Mouse (Mus musculus): ENCODE results near the gene Ier5l. TPM values are rescaled to one million over a fixed set of nuclear protein-coding genes. Genes with fewer than 3 reads are reported as not detected.

The Ier5l gene
- polyA plus RNA-seq, 1 experiment from 2014 or later: 2.1 TPM

GRCm38 (mm10) chr2:30495000-30495908 is 21.2 kb upstream of the Ier5l start:
- peak overlapping the region; percentile 15 for H3K4me3 ChIP-seq (ENCODE audit: low read depth, low read length)

GRCm38 (mm10) chr2:30490384-30490783 is 16.4 kb upstream of the Ier5l start:
- Histone ChIP-seq H3K9me3 (ENCODE audit: control insufficient read depth, low read length) (no peaks in the 10 kb centered on the region), H3K4me3 (ENCODE audit: low read depth, low read length) (no peak overlapping the region), H3K36me3 (ENCODE audit: control insufficient read depth, insufficient read depth, low read length) (no peaks in the 10 kb centered on the region), H3K4me2 (ENCODE audit: low read length) (no peak overlapping the region), H3K9ac (ENCODE audit: low read length) (no peak overlapping the region), H3K27ac (ENCODE audit: low read depth) (no peak overlapping the region), H3K4me1 (replicated peaks; ENCODE audit: control insufficient read depth, insufficient read depth, low read length) (no peaks in the 10 kb centered on the region), H3K27me3 (replicated peaks; ENCODE audit: control insufficient read depth, insufficient read depth, low read length) (no peaks in the 10 kb centered on the region)
- DNase-seq (ENCODE audit: low spot score) (no peak), ATAC-seq (replicated peaks; ENCODE audit: low FRiP score, low TSS enrichment, low read depth) (no peak)
- 76% methylated on average over 2 of the region's 2 CpGs for WGBS

More at GRCm38 (mm10) chr2:30495000-30495908, 21.2 kb upstream of the Ier5l start:
- Histone ChIP-seq H3K4me2 (ENCODE audit: low read length) (peak overlapping the region; percentile 55), H3K9me3 (ENCODE audit: control insufficient read depth, low read length) (no peaks in the 10 kb centered on the region), H3K4me1 (replicated peaks; ENCODE audit: control insufficient read depth, insufficient read depth, low read length) (peaks cover 6% of the 10 kb centered on the region), H3K9ac (ENCODE audit: low read length) (no peak overlapping the region), H3K27ac (ENCODE audit: low read depth) (no peak overlapping the region), H3K36me3 (ENCODE audit: control insufficient read depth, insufficient read depth, low read length) (no peaks in the 10 kb centered on the region), H3K27me3 (replicated peaks; ENCODE audit: control insufficient read depth, insufficient read depth, low read length) (no peaks in the 10 kb centered on the region)
- DNase-seq (ENCODE audit: low spot score) (no peak), ATAC-seq (replicated peaks; ENCODE audit: low FRiP score, low TSS enrichment, low read depth) (peak; percentile 5; the same call in 1 of the 2 replicates)
- 78% methylated on average over 8 of the region's 8 CpGs for WGBS

GRCm38 (mm10) chr2:30487597-30487996 is 13.6 kb upstream of the Ier5l start:
- Histone ChIP-seq H3K27me3 (replicated peaks; ENCODE audit: control insufficient read depth, insufficient read depth, low read length) (no peaks in the 10 kb centered on the region), H3K4me3 (ENCODE audit: low read depth, low read length) (no peak overlapping the region), H3K4me1 (replicated peaks; ENCODE audit: control insufficient read depth, insufficient read depth, low read length) (no peaks in the 10 kb centered on the region), H3K36me3 (ENCODE audit: control insufficient read depth, insufficient read depth, low read length) (no peaks in the 10 kb centered on the region), H3K27ac (ENCODE audit: low read depth) (no peak overlapping the region), H3K9me3 (ENCODE audit: control insufficient read depth, low read length) (no peaks in the 10 kb centered on the region), H3K9ac (ENCODE audit: low read length) (no peak overlapping the region), H3K4me2 (ENCODE audit: low read length) (no peak overlapping the region)
- no peak for ATAC-seq (replicated peaks; ENCODE audit: low FRiP score, low TSS enrichment, low read depth)
- 30% methylated on average over 7 of the region's 7 CpGs for WGBS
- no peak for DNase-seq (ENCODE audit: low spot score)

GRCm38 (mm10) chr2:30478526-30478925 is 4.5 kb upstream of the Ier5l start:
- H3K36me3 ChIP-seq (ENCODE audit: control insufficient read depth, insufficient read depth, low read length): no peaks in the 10 kb centered on the region
- ATAC-seq (replicated peaks; ENCODE audit: low FRiP score, low TSS enrichment, low read depth) (no peak), DNase-seq (ENCODE audit: low spot score) (no peak)
- H3K27me3 ChIP-seq (replicated peaks; ENCODE audit: control insufficient read depth, insufficient read depth, low read length): no peaks in the 10 kb centered on the region
- no peaks in the 10 kb centered on the region for H3K9me3 ChIP-seq (ENCODE audit: control insufficient read depth, low read length)
- no peak overlapping the region for H3K9ac ChIP-seq (ENCODE audit: low read length)
- 76% methylated on average over 1 of the region's 1 CpGs for WGBS
- no peak overlapping the region for H3K4me3 ChIP-seq (ENCODE audit: low read depth, low read length)
- H3K4me2 ChIP-seq (ENCODE audit: low read length): no peak overlapping the region
- peaks cover 5% of the 10 kb centered on the region; the same call in 1 of the 2 replicates for H3K4me1 ChIP-seq (replicated peaks; ENCODE audit: control insufficient read depth, insufficient read depth, low read length)
- no peak overlapping the region for H3K27ac ChIP-seq (ENCODE audit: low read depth)

- no peak overlapping the region for H3K27ac ChIP-seq (ENCODE audit: low read depth)
- no peaks in the 10 kb centered on the region for H3K27me3 ChIP-seq (replicated peaks; ENCODE audit: control insufficient read depth, insufficient read depth, low read length)
- H3K4me1 ChIP-seq (replicated peaks; ENCODE audit: control insufficient read depth, insufficient read depth, low read length): peaks cover 9% of the 10 kb centered on the region
- no peak overlapping the region for H3K9ac ChIP-seq (ENCODE audit: low read length)
- WGBS: 68% methylated on average over 2 of the region's 2 CpGs
- DNase-seq (ENCODE audit: low spot score) (no peak), ATAC-seq (replicated peaks; ENCODE audit: low FRiP score, low TSS enrichment, low read depth) (no peak)
- no peaks in the 10 kb centered on the region for H3K36me3 ChIP-seq (ENCODE audit: control insufficient read depth, insufficient read depth, low read length)
- H3K4me2 ChIP-seq (ENCODE audit: low read length): no peak overlapping the region
- H3K4me3 ChIP-seq (ENCODE audit: low read depth, low read length): no peak overlapping the region
- no peaks in the 10 kb centered on the region for H3K9me3 ChIP-seq (ENCODE audit: control insufficient read depth, low read length)
These were observed 2.2 kb upstream of the Ier5l start for GRCm38 (mm10) chr2:30476241-30476640.

GRCm38 (mm10) chr2:30475457-30475856 is 1.4 kb upstream of the Ier5l start:
- no peak for ATAC-seq (replicated peaks; ENCODE audit: low FRiP score, low TSS enrichment, low read depth)
- Histone ChIP-seq H3K36me3 (ENCODE audit: control insufficient read depth, insufficient read depth, low read length) (no peaks in the 10 kb centered on the region), H3K4me3 (ENCODE audit: low read depth, low read length) (no peak overlapping the region), H3K9me3 (ENCODE audit: control insufficient read depth, low read length) (no peaks in the 10 kb centered on the region), H3K27ac (ENCODE audit: low read depth) (no peak overlapping the region), H3K27me3 (replicated peaks; ENCODE audit: control insufficient read depth, insufficient read depth, low read length) (no peaks in the 10 kb centered on the region), H3K9ac (ENCODE audit: low read length) (no peak overlapping the region), H3K4me2 (ENCODE audit: low read length) (peak overlapping the region; percentile 99), H3K4me1 (replicated peaks; ENCODE audit: control insufficient read depth, insufficient read depth, low read length) (peaks cover 13% of the 10 kb centered on the region)
- no peak for DNase-seq (ENCODE audit: low spot score)
- 86% methylated on average over 7 of the region's 7 CpGs for WGBS

GRCm38 (mm10) chr2:30474776-30475175 is 757 bp upstream of the Ier5l start:
- Histone ChIP-seq H3K4me1 (replicated peaks; ENCODE audit: control insufficient read depth, insufficient read depth, low read length) (peaks cover 16% of the 10 kb centered on the region), H3K36me3 (ENCODE audit: control insufficient read depth, insufficient read depth, low read length) (no peaks in the 10 kb centered on the region), H3K4me2 (ENCODE audit: low read length) (peak overlapping the region; percentile 99), H3K9me3 (ENCODE audit: control insufficient read depth, low read length) (no peaks in the 10 kb centered on the region), H3K27me3 (replicated peaks; ENCODE audit: control insufficient read depth, insufficient read depth, low read length) (no peaks in the 10 kb centered on the region), H3K9ac (ENCODE audit: low read length) (peak overlapping the region; percentile 41), H3K4me3 (ENCODE audit: low read depth, low read length) (peak overlapping the region; percentile 89), H3K27ac (ENCODE audit: low read depth) (no peak overlapping the region; the same call in 1 of the 2 replicates)
- WGBS: 41% methylated on average over 4 of the region's 4 CpGs
- DNase-seq (ENCODE audit: low spot score) (no peak), ATAC-seq (replicated peaks; ENCODE audit: low FRiP score, low TSS enrichment, low read depth) (no peak)

- Histone ChIP-seq H3K9ac (ENCODE audit: low read length) (peak overlapping the region; percentile 99), H3K9me3 (ENCODE audit: control insufficient read depth, low read length) (no peaks in the 10 kb centered on the region), H3K4me1 (replicated peaks; ENCODE audit: control insufficient read depth, insufficient read depth, low read length) (peaks cover 20% of the 10 kb centered on the region), H3K27me3 (replicated peaks; ENCODE audit: control insufficient read depth, insufficient read depth, low read length) (no peaks in the 10 kb centered on the region), H3K36me3 (ENCODE audit: control insufficient read depth, insufficient read depth, low read length) (no peaks in the 10 kb centered on the region), H3K4me3 (ENCODE audit: low read depth, low read length) (peak overlapping the region; percentile 89), H3K27ac (ENCODE audit: low read depth) (peak overlapping the region; percentile 96), H3K4me2 (ENCODE audit: low read length) (peak overlapping the region; percentile 99)
- DNase-seq (ENCODE audit: low spot score) (no peak), ATAC-seq (replicated peaks; ENCODE audit: low FRiP score, low TSS enrichment, low read depth) (peak; percentile 23)
- 0% methylated on average over 55 of the region's 80 CpGs for WGBS
These were observed 488 bp downstream of the Ier5l start for GRCm38 (mm10) chr2:30473431-30474031.
